Mouse (Mus musculus) testis, adult 2 months (tissue): ENCODE measurements around the gene Mindy3. TPM values are rescaled to one million over a fixed set of nuclear protein-coding genes. Genes with fewer than 3 reads are reported as not detected.

Source experiments
- H3K27ac ChIP-seq: fragments of 200-500 bp; 2 replicates; pipeline ENCODE4 v1.5.1; 2012; ENCODE audit warnings: low read depth, low read length; ENCODE audit not compliant: control insufficient read depth, insufficient read depth
- H3K27me3 ChIP-seq: fragments of 200-500 bp; 2 replicates; pipeline ENCODE4 v1.6.1; 2012; ENCODE audit warnings: mild to moderate bottlenecking, low read length, moderate library complexity; ENCODE audit not compliant: control insufficient read depth, insufficient read depth
- H3K36me3 ChIP-seq: fragments of 200-500 bp; 2 replicates; pipeline ENCODE4 v1.6.1; 2012; ENCODE audit warnings: mild to moderate bottlenecking, low read length; ENCODE audit not compliant: control insufficient read depth, insufficient read depth
- H3K4me1 ChIP-seq: fragments of 200-500 bp; 2 replicates; pipeline ENCODE4 v1.6.1; 2012; ENCODE audit warnings: low read length; ENCODE audit not compliant: control insufficient read depth, insufficient read depth
- H3K4me3 ChIP-seq: fragments of 200-500 bp; 2 replicates; pipeline ENCODE4 v1.5.1; 2012; ENCODE audit warnings: low read depth, mild to moderate bottlenecking, low read length, moderate library complexity, mixed read lengths; ENCODE audit not compliant: control insufficient read depth
- CTCF ChIP-seq: fragments of 200-500 bp; IDR thresholded peaks from 2 replicates; pipeline ENCODE4 v1.5.1; 2012; ENCODE audit warnings: low read depth, mild to moderate bottlenecking, inconsistent platforms, low read length, moderate library complexity; ENCODE audit not compliant: control insufficient read depth, insufficient read depth, insufficient replicate concordance
- POLR2A ChIP-seq: fragments of 200-500 bp; IDR thresholded peaks from 2 replicates; pipeline ENCODE4 v1.6.1; 2012; ENCODE audit warnings: low read depth, mild to moderate bottlenecking, inconsistent platforms, low read length, moderate library complexity; ENCODE audit not compliant: control insufficient read depth
- polyA plus RNA-seq: library from polyadenylated mRNA; depleted of rRNA; stranded (reverse); fragments of >200 nt; gene quantifications from 2 replicates; pipeline ENCODE4 v1.2.3, GENCODE M21; 2012

Mindy3 gene
- polyA plus RNA-seq, 1 experiment, result 29.0 TPM

DNA sequence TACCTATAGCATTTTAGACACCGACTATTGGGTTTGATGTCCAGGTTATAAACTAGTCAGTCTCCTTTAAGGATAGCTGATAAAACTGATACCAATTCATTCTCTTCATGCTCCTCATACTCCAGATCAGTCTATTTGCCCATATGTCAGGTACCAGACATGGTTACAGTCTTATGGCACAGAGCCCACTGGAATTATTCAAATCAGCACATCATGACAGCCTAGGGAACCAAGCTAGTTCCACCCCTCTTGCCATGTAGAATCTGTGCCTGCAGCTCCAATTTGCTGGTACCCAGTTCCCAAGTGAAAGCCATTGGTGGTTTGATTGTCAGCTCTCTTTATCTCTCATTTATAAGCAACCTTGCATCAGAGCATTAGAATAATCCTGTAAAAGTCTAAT is 34.9 kb downstream of the Mindy3 start:
- H3K4me1 ChIP-seq, result no peaks in the 10 kb centered on the region
- H3K27ac ChIP-seq, result no peak overlapping the region
- H3K27me3 ChIP-seq, result no peaks in the 10 kb centered on the region
- no peak overlapping the region for H3K4me3 ChIP-seq
- no peak for TF ChIP-seq CTCF
- TF ChIP-seq POLR2A, result no peak
- H3K36me3 ChIP-seq, result peaks cover 1% of the 10 kb centered on the region; the same call in 1 of the 2 replicates

DNA sequence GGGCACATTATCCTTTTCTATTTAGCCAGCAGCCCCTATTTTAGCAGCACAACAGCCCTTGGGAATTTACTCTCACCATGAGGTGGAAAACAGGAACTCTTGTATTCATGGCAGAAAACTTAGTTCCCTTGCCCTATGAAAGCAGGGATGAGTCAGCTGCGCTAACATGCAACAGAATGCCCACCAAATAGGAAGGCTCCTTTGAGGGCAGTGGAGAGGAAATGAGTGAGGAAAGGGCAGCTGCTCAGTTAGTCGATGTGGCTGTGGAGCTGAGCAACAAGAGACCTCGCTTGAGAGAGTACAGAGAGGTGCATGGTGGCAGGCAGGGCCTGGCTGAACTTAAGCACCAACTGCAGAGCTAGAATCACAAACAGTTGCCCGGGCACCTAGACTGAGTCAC is 36.6 kb downstream of the Mindy3 start:
- H3K4me1 ChIP-seq, result no peaks in the 10 kb centered on the region
- TF ChIP-seq CTCF, result no peak
- no peak for TF ChIP-seq POLR2A
- no peaks in the 10 kb centered on the region for H3K27me3 ChIP-seq
- H3K36me3 ChIP-seq, result peaks cover 1% of the 10 kb centered on the region; the same call in 1 of the 2 replicates
- no peak overlapping the region for H3K27ac ChIP-seq
- no peak overlapping the region for H3K4me3 ChIP-seq

GRCm38 (mm10) chr2:12380233-12380632 is 39.0 kb downstream of the Mindy3 start:
- Histone ChIP-seq H3K27me3 (no peaks in the 10 kb centered on the region), H3K27ac (no peak overlapping the region), H3K36me3 (no peaks in the 10 kb centered on the region), H3K4me3 (no peak overlapping the region), H3K4me1 (no peaks in the 10 kb centered on the region)
- TF ChIP-seq CTCF (no peak), POLR2A (no peak)

DNA sequence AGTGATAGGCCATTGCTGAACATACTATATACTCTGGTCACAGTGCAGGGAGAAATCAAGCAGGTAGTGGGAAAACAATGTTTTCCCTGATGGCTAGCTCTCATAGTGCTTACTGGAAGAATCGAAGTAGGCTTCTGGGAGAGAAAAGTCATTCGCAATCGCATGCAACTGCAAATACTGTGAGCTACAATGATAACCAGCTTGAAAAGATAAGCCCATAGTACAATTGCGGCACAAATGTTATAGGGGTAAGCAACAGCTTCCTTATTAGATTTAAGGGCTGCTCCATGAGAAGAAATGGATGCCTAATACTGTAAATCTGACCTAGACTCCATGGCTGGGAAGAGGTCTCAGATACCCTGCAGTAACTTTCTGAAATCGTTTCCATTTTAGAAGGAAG is 40.7 kb downstream of the Mindy3 start:
- H3K4me1 ChIP-seq, result no peaks in the 10 kb centered on the region
- no peak overlapping the region for H3K4me3 ChIP-seq
- no peak overlapping the region for H3K27ac ChIP-seq
- TF ChIP-seq POLR2A (no peak), CTCF (no peak)
- H3K36me3 ChIP-seq, result no peaks in the 10 kb centered on the region
- H3K27me3 ChIP-seq, result no peaks in the 10 kb centered on the region

DNA sequence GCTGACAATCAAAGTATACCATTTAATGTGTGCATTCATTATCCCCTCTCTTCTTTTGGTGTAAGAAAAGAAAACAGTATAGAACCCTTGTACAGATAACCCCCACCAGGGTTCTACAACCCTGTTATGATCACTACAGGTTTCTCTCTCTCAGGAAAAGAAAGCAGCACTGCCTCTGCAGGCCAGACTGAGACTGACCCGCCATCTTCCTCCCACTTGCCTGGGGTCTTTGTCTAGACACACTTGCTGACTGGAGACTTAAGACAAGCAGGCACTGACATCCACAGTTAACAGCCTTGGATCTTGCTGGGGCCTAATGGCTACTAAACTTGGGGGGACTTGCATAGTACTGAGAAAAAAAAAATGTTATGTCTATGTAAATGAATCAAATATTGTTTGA is 42.2 kb downstream of the Mindy3 start:
- TF ChIP-seq POLR2A (no peak), CTCF (no peak)
- Histone ChIP-seq H3K4me3 (no peak overlapping the region), H3K27ac (no peak overlapping the region), H3K27me3 (no peaks in the 10 kb centered on the region), H3K36me3 (no peaks in the 10 kb centered on the region), H3K4me1 (no peaks in the 10 kb centered on the region)

DNA sequence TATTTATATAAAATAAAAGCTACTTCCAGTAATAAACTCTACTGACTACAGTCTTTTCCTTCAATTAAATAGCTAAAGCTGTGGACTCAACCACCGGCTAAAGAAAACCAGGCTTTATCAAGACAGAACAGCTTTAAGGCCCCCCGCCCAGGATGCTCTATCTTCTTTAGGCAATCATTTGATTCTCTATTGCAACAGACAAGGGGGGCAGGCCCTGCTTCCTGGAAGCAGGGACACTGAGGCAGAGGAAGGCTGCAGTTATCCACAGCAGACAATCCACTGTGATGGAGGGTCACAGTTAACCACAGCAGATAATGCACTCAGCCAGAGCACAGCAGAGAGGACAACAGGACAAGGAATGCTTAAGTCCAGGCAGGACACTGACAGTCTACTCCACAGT is 46.4 kb downstream of the Mindy3 start:
- Histone ChIP-seq H3K36me3 (no peaks in the 10 kb centered on the region), H3K27ac (no peak overlapping the region), H3K4me3 (no peak overlapping the region), H3K4me1 (no peaks in the 10 kb centered on the region), H3K27me3 (no peaks in the 10 kb centered on the region)
- TF ChIP-seq POLR2A, result no peak

GRCm38 (mm10) chr2:12371401-12371800 is 47.9 kb downstream of the Mindy3 start:
- Histone ChIP-seq H3K4me3 (no peak overlapping the region), H3K27ac (no peak overlapping the region), H3K27me3 (no peaks in the 10 kb centered on the region), H3K36me3 (no peaks in the 10 kb centered on the region), H3K4me1 (no peaks in the 10 kb centered on the region)
- no peak for TF ChIP-seq POLR2A
- TF ChIP-seq CTCF, result no peak

GRCm38 (mm10) chr2:12368451-12368850 is 50.8 kb downstream of the Mindy3 start:
- H3K36me3 ChIP-seq, result no peaks in the 10 kb centered on the region
- H3K27me3 ChIP-seq, result no peaks in the 10 kb centered on the region
- no peak overlapping the region for H3K4me3 ChIP-seq
- TF ChIP-seq POLR2A, result no peak
- TF ChIP-seq CTCF, result no peak
- H3K4me1 ChIP-seq, result no peaks in the 10 kb centered on the region
- no peak overlapping the region for H3K27ac ChIP-seq
